Mouse (Mus musculus) heart, postnatal 36 days (tissue): Measurements from ENCODE around the gene Irs2. TPM values are rescaled to one million over a fixed set of nuclear protein-coding genes. Genes with fewer than 3 reads are reported as not detected.

Experiments used
- DNase-seq, 2 experiments: peaks; one replicate each; pipeline ENCODE4 v3.0.0; 2021 to 2022
- intact Hi-C: fragments of 180-260 bp; cut with DNase I; formaldehyde crosslinking; loops from one replicate; pipeline ENCODE4 v1.15.1; 2025
- total RNA-seq, 2 experiments: library from RNA; stranded (reverse); gene quantifications; 2 replicates each; pipeline ENCODE4 v1.2.3; 2021

Gene Irs2
- total RNA-seq, 2 experiments from 2014 or later: 13.2 to 33.5 TPM

DNA sequence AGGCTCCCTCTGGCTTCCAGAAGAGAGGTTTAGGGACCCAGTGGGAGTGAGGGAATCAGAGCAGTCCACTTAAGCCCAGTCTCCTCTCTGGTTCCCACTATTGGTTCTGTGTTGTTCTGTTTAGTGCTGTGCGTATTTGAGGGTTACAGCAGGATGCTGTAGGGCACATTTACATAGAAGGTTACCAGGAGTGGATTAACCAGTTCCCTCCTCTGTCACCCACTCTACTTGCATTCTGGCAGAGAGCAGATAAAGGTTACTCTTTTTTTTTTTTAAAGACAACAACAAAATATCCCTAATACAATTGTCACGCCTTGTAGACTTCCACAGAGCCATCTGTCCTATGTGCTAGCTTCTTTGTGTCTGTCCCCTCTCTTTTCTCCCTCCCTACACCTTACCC is 16.9 kb downstream of the Irs2 start:
- DNase-seq: no peak
- intact Hi-C loops: no loop called here

DNA sequence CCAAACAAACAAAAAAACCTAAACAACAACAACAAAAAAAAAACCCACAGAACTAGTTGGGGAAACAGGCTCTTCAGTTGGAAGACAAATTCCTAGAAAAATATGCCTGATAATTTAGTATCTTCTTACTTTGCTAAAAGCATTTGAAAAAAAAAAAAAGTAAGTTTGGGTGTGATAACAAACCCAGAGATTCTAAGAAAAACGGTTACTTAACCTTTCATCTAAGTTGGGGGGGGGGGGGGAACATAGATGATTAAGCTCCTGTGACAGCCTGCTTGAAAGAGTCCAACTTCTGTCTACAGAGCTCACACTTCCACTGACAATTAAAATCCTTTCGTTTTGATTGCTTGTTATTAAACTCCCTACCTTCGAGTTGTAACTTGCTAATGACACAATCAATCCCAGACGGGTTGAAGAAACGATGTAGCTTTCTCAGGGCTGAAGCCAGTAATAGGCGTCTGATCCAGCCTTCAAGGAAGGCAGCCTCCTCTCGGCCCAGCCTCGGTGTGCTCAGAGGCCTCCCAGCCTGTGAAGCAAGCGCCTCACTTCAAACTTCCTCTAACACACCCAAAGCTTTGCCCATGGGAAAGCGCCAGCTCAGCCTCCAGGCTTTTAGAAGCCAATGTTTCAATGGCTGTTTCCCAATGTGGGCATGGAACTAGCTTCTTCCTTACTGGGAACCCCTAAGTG is 17.7 kb downstream of the Irs2 start:
- DNase-seq: no peak
- intact Hi-C loops: no loop called here

GRCm38 (mm10) chr8:10989946-10990345 is 18.3 kb downstream of the Irs2 start:
- no peak for DNase-seq
- intact Hi-C loops: no loop called here

GRCm38 (mm10) chr8:10986638-10987037 is 21.6 kb downstream of the Irs2 start:
- intact Hi-C loops: no loop called here
- DNase-seq: no peak

- intact Hi-C loops: no loop called here
- DNase-seq: no peak
Observed at GRCm38 (mm10) chr8:10985064-10985463, 23.2 kb downstream of the Irs2 start.

- no peak for DNase-seq
- intact Hi-C loops: no loop called here
Observed at GRCm38 (mm10) chr8:10980876-10981275, 27.4 kb downstream of the Irs2 start.

DNA sequence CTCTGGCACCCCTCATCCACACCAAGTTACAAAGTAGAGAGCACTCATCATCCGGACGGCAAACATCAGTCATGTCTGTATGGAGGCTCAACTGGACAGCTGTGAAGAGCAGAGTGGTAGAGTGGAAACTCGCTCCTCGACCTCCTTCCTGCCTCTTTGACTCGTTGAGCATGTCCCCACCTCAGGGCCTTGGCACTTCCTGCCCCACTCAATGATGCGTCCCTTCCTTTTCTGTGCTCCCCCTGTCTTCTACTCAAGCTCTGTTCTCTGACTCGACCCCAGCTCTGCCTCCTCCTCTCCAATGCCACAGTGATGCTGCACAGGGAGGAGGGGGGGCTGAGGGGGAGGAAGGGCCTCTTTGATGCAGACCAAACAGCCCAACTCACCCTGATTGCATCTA is 28.3 kb downstream of the Irs2 start:
- DNase-seq: no peak
- intact Hi-C loops: no loop called here

DNA sequence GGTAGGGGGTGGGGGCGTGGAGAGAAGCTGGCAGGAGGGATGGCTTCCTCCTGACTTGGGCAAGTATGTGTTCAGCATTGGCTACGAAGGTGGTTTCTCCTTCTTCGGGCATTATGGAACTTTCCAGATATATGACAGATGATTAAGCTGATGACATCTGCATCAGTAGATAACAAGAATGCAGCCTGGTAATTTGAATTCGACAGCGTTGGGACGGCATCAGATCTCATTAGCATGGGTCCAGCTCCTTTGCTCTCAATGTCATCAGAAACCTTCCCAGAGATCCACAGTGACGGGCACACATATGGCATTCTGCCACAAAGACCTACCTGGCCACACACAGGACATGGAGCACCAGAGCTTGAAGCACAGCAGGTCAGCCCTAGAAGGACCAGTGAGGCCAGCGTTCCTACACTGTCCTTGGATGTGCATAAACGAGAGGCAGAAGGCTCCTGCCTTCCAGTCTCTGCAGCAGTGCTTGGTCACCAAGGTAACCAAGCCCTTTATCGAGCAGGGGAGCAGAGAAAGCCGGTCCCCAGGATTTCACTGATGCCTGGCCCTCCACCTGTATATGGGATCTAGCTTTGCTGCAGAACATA is 29.0 kb downstream of the Irs2 start:
- intact Hi-C loops: no loop called here
- no peak for DNase-seq

GRCm38 (mm10) chr8:10978377-10978776 is 29.9 kb downstream of the Irs2 start:
- intact Hi-C loops: no loop called here
- DNase-seq: peak; percentile 39 to 45

GRCm38 (mm10) chr8:10977742-10978376 is 30.4 kb downstream of the Irs2 start:
- no peak for DNase-seq
- intact Hi-C loops: no loop called here

GRCm38 (mm10) chr8:10974659-10975058 is 33.6 kb downstream of the Irs2 start:
- intact Hi-C loops: no loop called here

GRCm38 (mm10) chr8:10974126-10974525 is 34.1 kb downstream of the Irs2 start:
- DNase-seq: no peak
- intact Hi-C loops: no loop called here

More at GRCm38 (mm10) chr8:10974659-10975058, 33.6 kb downstream of the Irs2 start:
- DNase-seq: no peak

GRCm38 (mm10) chr8:10972851-10973452 is 35.3 kb downstream of the Irs2 start:
- no peak for DNase-seq
- intact Hi-C loops: no loop called here

DNA sequence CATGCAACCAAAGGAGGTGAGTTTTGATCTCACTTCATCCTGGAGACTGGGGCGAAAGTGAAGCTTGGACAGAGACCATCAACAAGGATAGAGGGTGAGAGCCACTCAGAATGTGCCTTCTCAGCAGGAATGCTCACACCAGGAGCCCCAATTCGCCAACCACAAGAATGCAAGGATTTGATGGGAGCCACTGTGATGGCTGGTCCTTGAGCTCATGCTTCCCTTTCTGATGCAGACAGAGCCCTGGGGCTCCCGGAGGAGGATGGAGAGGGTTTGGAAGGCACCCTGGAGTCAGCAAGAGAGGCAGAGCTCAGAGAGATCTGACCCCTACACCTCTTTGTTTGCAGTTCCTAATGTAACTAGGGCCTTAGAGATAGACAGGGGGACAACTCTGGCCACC is 36.3 kb downstream of the Irs2 start:
- intact Hi-C loops: no loop called here
- DNase-seq: no peak

DNA sequence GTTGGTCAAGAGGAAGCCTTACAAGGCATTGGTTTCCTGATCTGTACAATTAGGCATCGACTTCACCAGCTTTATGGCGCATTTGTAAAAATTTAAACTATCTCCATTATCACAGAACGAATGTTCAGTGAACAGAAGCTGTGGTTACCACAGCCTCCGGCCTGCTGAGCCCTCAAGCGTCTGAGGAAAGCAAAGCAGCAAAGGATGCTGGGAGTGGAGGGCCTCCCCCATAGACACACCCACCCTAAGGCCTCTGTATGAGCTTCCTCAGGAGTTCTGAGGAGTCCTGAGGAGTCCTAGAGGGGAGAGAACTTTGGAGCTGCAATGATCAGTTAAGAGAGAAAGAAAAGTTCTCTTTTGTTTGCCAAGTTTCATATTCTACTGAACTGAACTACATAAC is 36.7 kb downstream of the Irs2 start:
- intact Hi-C loops: no loop called here
- DNase-seq: no peak

DNA sequence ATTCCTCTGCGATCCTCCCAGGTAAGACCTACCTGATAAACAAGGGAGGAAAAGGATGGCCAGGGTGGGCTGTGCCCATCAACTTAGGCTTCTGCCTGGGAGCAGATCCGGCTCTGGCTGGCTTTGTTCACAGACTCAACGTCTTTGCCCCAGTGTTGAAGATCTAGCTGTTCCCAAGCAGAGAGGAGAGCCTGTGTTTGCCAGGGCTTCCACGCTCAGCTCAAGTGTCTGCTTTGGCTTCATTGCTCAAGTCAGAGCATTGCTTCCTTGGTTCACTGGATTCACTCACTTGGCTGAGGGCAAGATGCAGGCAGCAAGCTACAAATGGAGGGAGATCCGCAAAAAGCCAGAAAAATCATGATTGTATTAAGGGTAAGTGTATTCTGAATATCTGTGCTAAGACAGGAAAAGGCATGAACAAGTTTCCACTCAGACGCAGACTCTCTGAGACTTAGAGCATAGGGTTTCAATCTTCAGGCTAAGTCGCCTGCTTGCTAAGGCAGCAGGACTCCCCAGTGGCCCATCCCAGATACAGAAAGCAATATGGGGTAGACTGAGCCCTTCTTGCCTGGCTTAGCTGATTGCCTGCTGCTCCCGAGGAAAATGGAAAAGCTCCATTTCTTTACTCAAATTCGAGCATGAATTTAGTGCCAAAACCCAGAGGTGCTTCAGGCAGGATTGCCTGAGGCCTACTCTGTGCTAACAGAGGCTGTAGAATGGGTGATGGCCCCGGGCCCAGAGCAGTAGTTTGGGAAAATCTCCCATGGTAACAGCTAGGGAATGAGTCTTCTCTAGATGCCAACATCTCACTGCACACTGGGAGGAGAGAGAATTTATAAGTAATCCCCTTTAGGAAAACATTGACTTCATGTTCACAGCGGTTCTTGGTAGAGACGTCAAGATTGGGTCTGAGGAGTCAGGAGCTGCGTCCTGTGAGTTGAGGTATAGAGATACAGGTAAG is 37.5 kb downstream of the Irs2 start:
- no peak for DNase-seq
- intact Hi-C loops: no loop called here

DNA sequence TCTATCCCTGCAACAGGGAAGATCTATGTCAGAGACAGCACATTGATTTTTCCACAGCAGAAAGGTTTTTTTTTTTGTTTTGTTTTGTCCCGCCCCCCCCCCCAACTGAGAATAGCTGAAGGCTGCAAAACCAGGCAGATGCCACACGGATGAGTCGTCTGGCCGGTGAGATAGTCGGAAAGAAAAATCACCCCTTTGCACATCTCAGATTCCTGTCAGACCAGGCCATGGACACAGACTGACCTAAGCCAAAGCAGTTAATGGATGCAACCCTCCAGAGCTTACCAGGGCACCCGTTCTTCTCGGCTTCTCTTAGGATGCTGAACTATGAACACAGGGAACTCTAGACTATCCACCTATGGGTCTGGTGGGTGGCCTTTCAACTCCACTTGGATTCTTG is 39.6 kb downstream of the Irs2 start:
- intact Hi-C loops: no loop called here
- DNase-seq: no peak

DNA sequence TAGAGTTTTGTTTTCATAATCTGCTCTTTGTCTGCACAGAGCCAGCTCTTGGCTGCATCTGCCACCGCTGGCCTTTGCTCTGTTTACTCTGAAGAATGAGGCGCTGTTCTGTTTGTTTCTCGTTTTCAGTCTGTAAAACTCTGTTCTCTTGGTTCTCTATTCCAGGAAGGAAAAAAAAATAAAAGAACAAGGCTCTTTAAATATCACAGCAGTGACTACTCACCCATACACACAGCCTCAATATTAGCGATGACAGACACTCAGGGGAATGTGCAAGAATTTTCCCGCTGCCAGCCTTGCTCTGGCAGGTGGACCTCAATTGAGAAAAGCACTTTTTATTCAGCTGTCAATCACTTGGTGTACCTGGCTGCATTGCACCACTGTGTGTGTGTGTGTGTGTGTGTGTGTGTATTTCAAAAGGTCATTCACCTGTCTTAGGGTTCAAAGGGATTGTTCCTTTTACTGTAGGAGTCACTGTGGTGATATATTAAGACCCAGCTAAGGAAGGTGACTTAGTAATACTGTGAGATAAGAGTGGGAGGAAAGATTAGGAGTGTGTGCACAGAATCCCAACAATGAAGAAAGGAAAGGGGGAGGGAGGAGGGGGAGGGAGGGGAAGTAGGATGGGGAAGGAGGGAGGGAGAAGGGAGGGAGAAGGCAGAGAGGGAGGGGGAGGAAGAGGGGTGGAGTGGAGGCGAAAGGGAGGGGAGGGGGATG is 42.7 kb downstream of the Irs2 start:
- DNase-seq: peak in 1 of 2 experiments; percentile 22
- intact Hi-C loops: no loop called here

- intact Hi-C loops: no loop called here
Observed at GRCm38 (mm10) chr8:10964511-10965099, 43.7 kb downstream of the Irs2 start.

DNA sequence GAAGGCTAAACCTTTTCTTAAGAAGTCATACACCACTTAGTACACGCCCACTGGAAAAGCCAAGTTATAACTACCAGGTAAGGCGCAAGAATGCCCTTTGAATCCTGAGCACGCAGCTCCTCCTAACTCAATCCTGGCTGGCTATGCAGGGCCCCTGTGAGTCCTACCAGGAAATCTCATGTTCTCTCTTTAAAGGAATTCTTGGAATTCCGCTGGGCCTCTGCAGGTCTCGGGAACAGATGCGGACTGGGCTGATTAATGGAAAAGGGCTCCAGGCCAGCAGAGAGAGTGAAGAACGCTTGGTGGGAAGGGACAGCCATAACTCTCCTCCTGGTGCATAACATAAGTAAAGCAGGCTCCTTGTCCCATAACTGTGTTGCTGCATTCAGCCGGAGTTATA is 46.3 kb downstream of the Irs2 start:
- DNase-seq: no peak
- intact Hi-C loops: no loop called here

More at GRCm38 (mm10) chr8:10964511-10965099, 43.7 kb downstream of the Irs2 start:
- DNase-seq: no peak
